Mouse (Mus musculus) limb, embryonic 11.5 days (tissue): Measurements from ENCODE around the gene Strn4. TPM values are rescaled to one million over a fixed set of nuclear protein-coding genes. Genes with fewer than 3 reads are reported as not detected.

ENCODE experiments used
- ATAC-seq: fragments of 200-750 bp; cut with Nextera tagmentation; 2 replicates; pipeline ENCODE4 v1.8.0; 2017; ENCODE audit warnings: low read depth; ENCODE audit not compliant: insufficient number of reproducible peaks, low FRiP score, low TSS enrichment
- DNase-seq: peaks from one replicate; pipeline ENCODE4 v3.0.0-alpha.2; 2015; ENCODE audit warnings: low spot score
- H3K27ac ChIP-seq: fragments of 300-500 bp; sonication (generic); replicated peaks from 2 replicates; pipeline ENCODE4 v1.5.1; 2014; ENCODE audit warnings: low read depth, mild to moderate bottlenecking, low read length
- H3K27me3 ChIP-seq: fragments of 300-500 bp; sonication (generic); 2 replicates; pipeline ENCODE4 v1.6.1; 2014; ENCODE audit warnings: mild to moderate bottlenecking, low read length, mixed read lengths; ENCODE audit not compliant: control insufficient read depth, insufficient read depth
- H3K36me3 ChIP-seq: fragments of 300-500 bp; sonication (generic); 2 replicates; pipeline ENCODE4 v1.6.1; 2014; ENCODE audit warnings: mild to moderate bottlenecking, low read length, moderate library complexity, mixed read lengths; ENCODE audit not compliant: control insufficient read depth, insufficient read depth
- H3K4me1 ChIP-seq: fragments of 300-500 bp; sonication (generic); 2 replicates; pipeline ENCODE4 v1.6.1; 2014; ENCODE audit warnings: low read length, mixed read lengths; ENCODE audit not compliant: control insufficient read depth, insufficient read depth
- H3K4me2 ChIP-seq: fragments of 300-500 bp; sonication (generic); 2 replicates; pipeline ENCODE4 v1.6.1; 2014; ENCODE audit warnings: low read depth, mild to moderate bottlenecking, moderate library complexity; ENCODE audit not compliant: severe bottlenecking
- H3K4me3 ChIP-seq: fragments of 300-500 bp; sonication (generic); 2 replicates; pipeline ENCODE4 v1.5.1; 2014; ENCODE audit warnings: low read depth, low read length
- H3K9ac ChIP-seq: fragments of 300-500 bp; sonication (generic); 2 replicates; pipeline ENCODE4 v1.6.1; 2014; ENCODE audit warnings: mild to moderate bottlenecking, low read length
- H3K9me3 ChIP-seq: fragments of 300-500 bp; sonication (generic); 2 replicates; pipeline ENCODE4 v1.6.1; 2016; ENCODE audit warnings: low read length; ENCODE audit not compliant: control insufficient read depth
- WGBS: fragments of 180-500 bp; shearing (Covaris S2); extraction: QIAGEN DNeasy Blood & Tissue Kit; methylation state at CpG from one replicate; pipeline ENCODE4 v1.1.7; 2014; 5-methylcytosine and 5-hydroxymethylcytosine counted together
- polyA plus RNA-seq: library from polyadenylated mRNA; unstranded; fragments of >200 nt; fragmentation: Nextera tagmentation; extraction: Ambion mirVana; gene quantifications from 2 replicates; pipeline ENCODE4 v1.2.1, GENCODE M21; 2014

Strn4 gene
- polyA plus RNA-seq: 125 and 128 TPM in 2 replicates

- Histone ChIP-seq H3K27me3 (peaks cover 12% of the 10 kb centered on the region), H3K9me3 (no peaks in the 10 kb centered on the region), H3K4me3 (peak within 1 kb of the TSS; percentile 93), H3K36me3 (no peaks in the 10 kb centered on the region; the same call in 1 of the 2 replicates), H3K9ac (peak within 1 kb of the TSS; percentile 99), H3K4me2 (peak within 1 kb of the TSS; percentile 93), H3K4me1 (peaks cover 37% of the 10 kb centered on the region), H3K27ac (peak within 1 kb of the TSS; percentile 99)
- DNase-seq (peak; percentile 75), ATAC-seq (peak; percentile 67)
- 3% methylated on average over 1 of the region's 1 CpGs for WGBS
Observed at GRCm38 (mm10) chr7:16815351-16815941, at the start of gene Strn4. Strn4 (plus strand) TSS chr7:16815889.

GRCm38 (mm10) chr7:16766443-16766842 lies 49.2 kb upstream of the Strn4 start:
- Histone ChIP-seq H3K4me1 (peaks cover 9% of the 10 kb centered on the region), H3K36me3 (no peaks in the 10 kb centered on the region), H3K9ac (no peak overlapping the region), H3K9me3 (no peaks in the 10 kb centered on the region), H3K27ac (no peak overlapping the region), H3K4me2 (no peak overlapping the region), H3K4me3 (no peak overlapping the region), H3K27me3 (no peaks in the 10 kb centered on the region)
- DNase-seq (no peak), ATAC-seq (no peak)
- WGBS: 38% methylated on average over 2 of the region's 2 CpGs

GRCm38 (mm10) chr7:16775888-16776287 lies 39.8 kb upstream of the Strn4 start:
- Histone ChIP-seq H3K27ac (no peak overlapping the region), H3K36me3 (no peaks in the 10 kb centered on the region), H3K4me2 (no peak overlapping the region), H3K4me1 (no peaks in the 10 kb centered on the region), H3K27me3 (no peaks in the 10 kb centered on the region), H3K4me3 (no peak overlapping the region), H3K9ac (no peak overlapping the region), H3K9me3 (0 out of 2 replicates have a peak, but pooled peaks cover 5% of the 10 kb centered on the region)
- ATAC-seq (no peak), DNase-seq (no peak)
- WGBS: 28% methylated on average over 5 of the region's 5 CpGs

- H3K27me3 ChIP-seq: no peaks in the 10 kb centered on the region
- 0 out of 2 replicates have a peak, but pooled peaks cover 5% of the 10 kb centered on the region for H3K9me3 ChIP-seq
- no peak for DNase-seq
- 79% methylated on average over 5 of the region's 5 CpGs for WGBS
- no peak overlapping the region for H3K4me2 ChIP-seq
- no peak overlapping the region for H3K27ac ChIP-seq
- no peaks in the 10 kb centered on the region for H3K36me3 ChIP-seq
- no peak overlapping the region for H3K4me3 ChIP-seq
- ATAC-seq: no peak
- no peak overlapping the region for H3K9ac ChIP-seq
- peaks cover 22% of the 10 kb centered on the region for H3K4me1 ChIP-seq
Observed at GRCm38 (mm10) chr7:16780076-16780475, 35.6 kb upstream of the Strn4 start.

GRCm38 (mm10) chr7:16780825-16781554 lies 34.7 kb upstream of the Strn4 start, which contains the start of gene Slc1a5:
Slc1a5 (plus strand) TSS chr7:16781340.
- peak within 1 kb of the TSS; percentile 76 for H3K9ac ChIP-seq
- H3K9me3 ChIP-seq: 0 out of 2 replicates have a peak, but pooled peaks cover 3% of the 10 kb centered on the region
- peaks cover 22% of the 10 kb centered on the region for H3K4me1 ChIP-seq
- no peaks in the 10 kb centered on the region for H3K27me3 ChIP-seq
- WGBS: 3% methylated on average over 34 of the region's 34 CpGs
- peak within 1 kb of the TSS; percentile 77 for H3K4me3 ChIP-seq
- 0 out of 2 replicates have a peak within 1 kb of the TSS, but pooled peaks have one; percentile 36 for H3K27ac ChIP-seq
- H3K36me3 ChIP-seq: no peaks in the 10 kb centered on the region
- peak within 1 kb of the TSS; percentile 99 for H3K4me2 ChIP-seq
- DNase-seq: peak; percentile 97
- ATAC-seq: peak; percentile 84

- peak overlapping the region; percentile 99 for H3K4me2 ChIP-seq
- no peaks in the 10 kb centered on the region for H3K36me3 ChIP-seq
- H3K27me3 ChIP-seq: no peaks in the 10 kb centered on the region
- H3K27ac ChIP-seq: 0 out of 2 replicates have a peak overlapping the region, but pooled peaks have one; percentile 36
- H3K4me1 ChIP-seq: peaks cover 22% of the 10 kb centered on the region
- ATAC-seq (no peak), DNase-seq (no peak)
- H3K4me3 ChIP-seq: peak overlapping the region; percentile 77
- 0 out of 2 replicates have a peak, but pooled peaks cover 3% of the 10 kb centered on the region for H3K9me3 ChIP-seq
- WGBS: under 1% methylated on average over 10 of the region's 10 CpGs
- peak overlapping the region; percentile 76 for H3K9ac ChIP-seq
Observed at GRCm38 (mm10) chr7:16781555-16781815, 34.2 kb upstream of the Strn4 start.

GRCm38 (mm10) chr7:16781816-16782554 lies 33.7 kb upstream of the Strn4 start:
- 0 out of 2 replicates have a peak, but pooled peaks have one; percentile 14 for ATAC-seq

GRCm38 (mm10) chr7:16782555-16783125 lies 33.0 kb upstream of the Strn4 start:
- Histone ChIP-seq H3K4me1 (peaks cover 22% of the 10 kb centered on the region), H3K4me3 (peak overlapping the region; percentile 77), H3K27ac (no peak overlapping the region), H3K27me3 (no peaks in the 10 kb centered on the region), H3K36me3 (no peaks in the 10 kb centered on the region), H3K4me2 (peak overlapping the region; percentile 99), H3K9me3 (no peaks in the 10 kb centered on the region), H3K9ac (peak overlapping the region; percentile 76)
- 2% methylated on average over 11 of the region's 11 CpGs for WGBS
- DNase-seq (no peak), ATAC-seq (no peak)

More at GRCm38 (mm10) chr7:16781816-16782554, 33.7 kb upstream of the Strn4 start:
- peak overlapping the region; percentile 99 for H3K4me2 ChIP-seq
- peak; percentile 57 for DNase-seq
- H3K4me1 ChIP-seq: peaks cover 22% of the 10 kb centered on the region
- peak overlapping the region; percentile 77 for H3K4me3 ChIP-seq
- WGBS: under 1% methylated on average over 60 of the region's 60 CpGs
- peak overlapping the region; percentile 76 for H3K9ac ChIP-seq
- H3K36me3 ChIP-seq: no peaks in the 10 kb centered on the region
- 0 out of 2 replicates have a peak, but pooled peaks cover 3% of the 10 kb centered on the region for H3K9me3 ChIP-seq
- no peaks in the 10 kb centered on the region for H3K27me3 ChIP-seq
- no peak overlapping the region for H3K27ac ChIP-seq
